Mouse (Mus musculus) thymus, adult 18-20 months (tissue): Measurements from ENCODE around the gene Grin1.
A peak's percentile ranks its signal among the peaks of the same experiment; 100 is the strongest.

Experiments used
- DNase-seq, 2 experiments: peaks; one replicate each; pipeline ENCODE4 v3.0.0; 2022; ENCODE audit warnings: mixed read lengths in 2 of 2

Gene Grin1

DNA sequence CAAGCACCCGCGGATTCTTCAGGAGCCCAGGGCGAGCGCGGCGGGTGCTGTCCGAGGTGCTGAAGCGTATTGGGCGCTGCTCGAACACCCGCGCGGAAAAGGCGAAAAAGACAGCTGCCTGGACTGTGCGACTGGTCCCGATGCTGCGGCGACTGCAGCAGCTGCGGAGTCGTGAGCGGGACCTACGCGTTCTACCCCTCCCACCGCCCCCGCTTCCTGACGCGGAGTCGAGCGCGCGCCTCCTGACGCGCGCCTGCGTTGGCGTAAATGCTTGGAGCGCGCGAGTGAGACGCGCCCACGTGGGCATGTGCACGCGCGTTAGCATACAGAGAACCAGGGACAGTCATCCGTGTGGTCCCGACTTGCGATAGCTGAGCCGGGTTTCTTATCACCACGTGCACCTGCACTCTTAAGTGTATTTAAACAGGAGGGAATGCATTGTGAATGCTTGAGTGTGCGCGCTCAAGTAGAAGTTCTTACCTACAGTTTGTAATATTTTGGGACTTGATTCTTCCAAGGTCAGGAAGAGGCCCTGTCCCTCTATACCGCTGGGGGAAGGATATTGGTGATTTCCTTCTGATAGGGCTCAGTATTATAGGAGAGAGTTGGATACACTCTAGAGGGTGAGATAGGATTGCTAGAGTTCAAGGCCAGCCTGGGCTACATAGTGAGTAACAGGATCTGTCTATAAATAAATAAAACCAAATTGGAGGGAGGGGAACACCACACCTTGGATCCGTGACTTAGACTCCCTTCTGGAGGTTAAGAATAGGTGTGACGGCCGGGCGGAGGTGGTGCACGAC lies at the start of gene Grin1:
Gene Grin1 (minus strand): TSS at position 217 of the 803 bp plus-strand sequence.
- peak; percentile 11 to 24 for DNase-seq

DNA sequence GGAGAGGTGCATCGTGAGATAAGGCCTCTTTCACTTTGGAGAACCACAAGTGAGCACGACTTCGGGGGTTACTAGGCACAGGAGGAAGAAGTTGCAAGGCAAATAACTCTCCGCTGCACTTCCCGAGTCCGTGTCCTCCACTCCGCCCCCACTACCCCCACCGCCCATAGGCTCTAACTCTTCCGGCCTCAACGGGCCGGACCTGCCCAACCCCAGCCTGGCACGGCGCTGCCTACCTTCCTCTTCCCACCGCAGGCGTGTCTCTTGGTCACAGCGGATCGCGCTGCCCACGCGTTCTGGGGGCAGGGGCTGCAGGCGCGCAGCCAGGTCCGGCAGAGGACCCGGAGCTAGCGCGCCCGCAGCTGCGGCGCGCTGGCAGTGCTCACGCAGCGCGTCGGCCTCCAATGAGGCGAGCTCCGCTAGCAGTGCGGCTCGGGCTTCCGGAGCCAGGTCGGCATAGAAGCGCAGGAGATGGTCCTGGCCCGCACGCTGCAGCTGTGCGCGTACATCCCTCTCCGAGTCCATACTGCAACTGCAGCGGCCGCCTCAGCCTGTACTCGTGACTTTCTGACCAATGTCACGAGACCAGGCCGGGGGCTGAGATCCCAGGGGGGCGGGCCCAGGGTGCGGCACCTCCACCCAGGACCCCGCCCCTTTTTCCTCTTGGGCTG lies 46.2 kb upstream of the Grin1 start, which contains the start of gene Uap1l1:
Gene Uap1l1 (minus strand): TSS at position 592 of the 671 bp plus-strand sequence.
- DNase-seq, result peak; percentile 41 to 58

DNA sequence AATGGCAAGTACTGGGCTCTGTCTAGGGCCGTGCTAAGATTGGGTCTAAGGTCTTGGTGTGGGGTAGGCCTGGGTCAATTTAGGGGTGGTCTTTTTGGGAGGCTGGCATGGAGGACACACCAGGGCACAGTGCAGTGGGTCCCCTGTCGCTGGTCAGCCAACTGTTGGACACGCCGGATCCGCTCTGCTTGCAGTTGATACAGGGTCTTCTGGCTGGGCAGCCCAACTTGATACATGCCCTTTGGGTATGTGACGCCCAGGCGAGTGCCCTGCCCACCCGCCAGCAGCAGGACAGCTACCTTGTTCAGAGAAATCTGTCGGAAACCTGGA lies 45.7 kb upstream of the Grin1 start:
- DNase-seq, result no peak

DNA sequence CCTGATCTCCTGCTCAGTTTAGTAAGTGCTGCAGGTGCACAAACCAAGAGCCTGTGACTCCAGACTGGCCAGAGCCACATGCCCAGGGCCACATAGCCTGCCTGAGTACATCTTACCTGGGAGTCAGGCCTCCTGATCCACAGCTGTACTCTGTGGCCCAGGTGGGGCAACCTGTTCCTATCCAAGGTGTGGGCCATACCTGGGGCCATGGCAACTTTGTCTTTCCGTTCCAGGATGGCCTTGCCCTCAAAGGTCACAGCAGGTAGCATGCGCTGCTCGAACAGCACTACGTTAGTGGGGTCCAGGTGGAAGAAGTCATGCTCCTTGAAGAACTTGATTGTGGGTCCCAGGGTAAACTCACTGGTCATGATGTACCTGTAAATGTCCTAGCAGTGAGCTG lies 45.3 kb upstream of the Grin1 start:
- DNase-seq, result no peak

DNA sequence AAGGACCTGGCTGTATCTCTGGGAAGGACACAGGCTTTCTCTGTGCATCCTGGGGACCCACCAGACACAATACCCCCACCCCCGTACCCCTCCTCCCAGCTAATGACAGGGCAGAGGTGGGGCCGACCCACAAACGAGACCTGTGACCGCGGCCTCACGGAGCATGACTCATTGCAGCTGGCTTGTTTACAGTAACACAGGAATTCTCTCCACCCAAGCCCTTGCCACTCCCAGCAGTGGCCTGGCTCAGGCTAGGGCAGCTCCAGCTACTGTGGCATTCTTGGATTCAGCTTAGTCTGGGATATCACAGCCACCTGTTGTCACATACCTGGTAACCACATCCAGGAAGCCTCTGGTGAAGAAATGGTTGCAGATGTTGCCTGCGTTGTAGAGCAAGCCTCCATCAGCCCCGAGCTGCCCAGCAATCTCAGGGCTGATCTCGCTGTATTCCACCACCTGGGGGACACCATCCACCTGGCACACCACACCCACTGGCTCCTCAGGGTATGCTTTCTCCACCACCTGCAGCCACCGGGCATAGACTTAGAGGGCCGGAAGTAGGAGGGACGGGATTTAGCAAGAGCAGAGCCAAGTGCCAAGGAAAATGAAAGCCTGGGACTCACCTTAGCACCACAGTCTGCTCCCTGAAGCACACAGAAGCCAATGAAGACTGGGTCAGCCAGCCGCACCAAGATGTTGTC lies 44.6 kb upstream of the Grin1 start:
- DNase-seq, result no peak

DNA sequence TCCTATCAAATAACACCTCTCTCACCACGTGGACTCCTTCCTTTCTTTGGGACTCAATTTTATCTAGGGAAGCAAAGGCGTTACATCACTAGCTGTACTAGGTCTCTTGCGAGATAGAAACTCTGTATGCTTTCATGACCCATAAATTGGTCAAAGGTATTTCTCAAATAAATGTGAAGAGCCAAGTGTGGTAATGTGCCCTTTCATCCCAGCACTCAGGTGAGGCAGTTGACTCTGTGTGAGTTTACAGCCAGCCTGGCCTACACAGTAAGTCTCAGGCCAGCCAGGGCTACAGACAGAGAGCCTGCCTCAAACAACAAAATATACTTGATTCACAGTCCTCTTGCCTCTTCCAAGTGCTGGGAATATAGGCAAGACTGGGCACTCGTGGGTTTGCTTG lies 40.9 kb upstream of the Grin1 start:
- no peak for DNase-seq

DNA sequence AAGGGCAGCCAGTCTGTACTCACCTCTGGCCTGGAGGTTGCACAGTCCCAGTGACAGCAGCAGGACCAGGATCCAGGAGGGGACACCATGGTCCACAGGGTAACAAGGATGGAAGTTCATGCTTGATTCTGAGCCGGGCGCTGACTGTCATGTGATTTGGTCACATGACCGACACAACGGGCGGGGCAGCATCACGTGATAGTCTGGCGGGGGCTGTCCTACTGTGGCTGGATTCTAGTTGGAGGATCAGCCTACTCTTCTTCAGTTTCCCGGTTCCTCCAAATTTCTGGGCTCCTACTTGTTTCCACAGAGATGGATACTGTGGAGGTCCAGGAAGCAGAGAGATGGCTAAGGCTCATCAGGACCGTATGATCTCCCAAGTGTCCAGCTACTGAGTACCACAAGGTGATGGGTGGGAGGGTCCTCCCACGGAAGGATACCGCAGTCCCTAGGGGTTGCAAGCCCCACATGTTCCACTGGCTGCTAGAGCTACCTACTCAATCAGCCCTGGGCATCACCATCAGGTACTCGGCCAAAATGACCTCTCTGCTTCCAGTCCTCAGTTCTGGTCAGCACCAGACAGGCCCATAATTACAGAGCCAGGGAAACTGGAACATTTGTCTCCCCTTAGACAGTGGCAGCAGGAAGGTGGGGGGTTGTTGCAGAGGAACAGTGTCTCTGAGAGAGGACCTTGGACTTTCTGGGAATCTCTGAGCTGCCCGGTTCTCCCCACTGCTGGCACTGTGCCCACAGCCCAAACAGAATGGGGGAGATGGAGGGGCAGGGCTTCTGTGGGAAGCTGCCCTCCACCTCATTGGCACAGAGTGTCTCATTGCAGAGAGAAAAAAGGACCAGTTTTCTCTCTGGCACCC lies 37.5 kb upstream of the Grin1 start, which contains the start of gene Dpp7:
Gene Dpp7 (minus strand): TSS at position 152 of the 872 bp plus-strand sequence.
- peak; percentile 45 to 52 for DNase-seq

DNA sequence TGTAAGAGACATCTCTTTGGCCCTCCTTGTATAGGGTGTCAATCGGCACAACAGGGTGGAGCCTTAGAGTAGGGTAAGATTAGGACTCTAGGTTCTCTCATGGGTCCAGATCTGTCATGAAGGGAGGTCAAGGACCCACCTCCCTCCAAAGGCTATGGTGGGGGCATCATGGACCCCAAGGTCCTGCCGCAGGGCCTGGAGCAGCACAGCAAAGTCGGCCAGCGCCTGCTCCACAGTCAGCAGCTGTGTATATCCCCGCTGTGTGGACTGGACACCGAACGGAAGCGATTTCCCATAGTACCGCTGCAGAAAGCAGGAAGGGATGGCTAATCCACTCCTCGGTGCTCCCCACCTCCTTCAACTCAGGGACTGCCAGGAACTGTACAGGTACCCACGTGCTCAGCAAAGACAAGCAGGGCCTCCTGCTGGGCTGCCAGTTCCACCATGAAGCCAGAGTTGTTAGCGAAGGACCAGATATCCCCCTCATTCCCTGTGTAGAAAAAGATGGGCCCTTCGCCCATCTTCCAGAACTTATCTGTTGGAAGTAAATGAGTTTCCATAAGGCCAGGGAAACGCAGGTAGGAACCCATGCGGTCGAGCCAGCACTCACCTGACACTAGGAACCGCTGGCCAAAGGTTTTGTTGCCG lies 36.6 kb upstream of the Grin1 start:
- DNase-seq, result no peak

DNA sequence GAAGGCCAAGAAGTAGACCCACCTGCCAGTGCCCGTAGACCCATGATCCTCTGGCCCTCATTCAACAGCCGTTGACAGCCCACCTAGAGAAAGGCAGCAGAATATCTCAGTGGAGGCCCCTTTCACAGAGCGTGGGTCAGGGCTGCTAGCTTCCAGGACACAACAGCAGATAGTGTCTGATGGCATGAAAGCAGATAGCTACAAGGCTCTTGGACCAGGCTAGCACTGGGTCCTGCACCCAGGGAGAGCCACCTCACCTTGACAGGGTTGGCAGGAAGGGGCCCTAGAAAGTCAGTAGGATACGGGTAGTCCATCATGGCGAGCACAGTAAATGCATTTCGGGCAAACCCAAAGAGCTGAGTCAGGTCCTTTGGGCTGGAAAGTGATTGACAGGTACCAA lies 35.2 kb upstream of the Grin1 start:
- no peak for DNase-seq

DNA sequence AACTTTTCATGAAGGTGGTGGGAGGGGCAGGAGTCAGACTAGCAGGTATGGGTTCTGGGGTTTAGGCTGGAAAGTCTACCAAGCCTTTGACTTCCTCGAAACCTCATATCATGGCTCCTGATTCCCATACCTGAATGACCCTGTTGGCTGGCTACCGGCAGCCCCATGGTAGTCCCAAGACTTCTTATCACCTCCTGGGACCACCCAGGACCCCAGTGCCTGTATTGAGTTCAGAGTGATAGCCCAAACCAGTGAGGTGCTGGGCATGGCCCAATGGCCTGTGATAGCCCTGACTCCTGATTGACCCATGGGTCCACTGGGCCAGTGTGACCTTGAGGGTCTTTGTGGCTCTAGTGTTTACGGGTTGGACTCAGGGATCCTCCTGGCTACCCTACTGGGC lies 31.7 kb upstream of the Grin1 start:
- no peak for DNase-seq

DNA sequence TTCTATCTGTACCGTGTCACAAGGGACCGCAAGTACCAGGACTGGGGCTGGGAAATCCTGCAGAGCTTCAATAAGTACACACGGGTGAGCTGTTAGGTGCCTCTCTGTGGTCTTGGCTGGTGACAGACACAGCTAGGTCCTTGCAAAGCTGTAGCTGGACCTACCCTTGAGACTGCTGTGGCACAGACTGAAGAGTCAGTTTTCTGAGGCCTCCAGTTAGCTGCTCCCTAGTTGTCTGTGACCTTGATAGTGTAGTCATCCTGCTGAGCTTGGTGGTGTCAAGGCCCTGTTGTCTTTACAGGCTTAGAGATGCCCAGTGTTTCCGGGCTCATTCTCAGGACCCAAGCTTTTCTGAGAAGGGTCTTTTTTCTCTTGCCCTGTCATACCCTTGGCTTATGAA lies 30.5 kb upstream of the Grin1 start:
- DNase-seq, result no peak

DNA sequence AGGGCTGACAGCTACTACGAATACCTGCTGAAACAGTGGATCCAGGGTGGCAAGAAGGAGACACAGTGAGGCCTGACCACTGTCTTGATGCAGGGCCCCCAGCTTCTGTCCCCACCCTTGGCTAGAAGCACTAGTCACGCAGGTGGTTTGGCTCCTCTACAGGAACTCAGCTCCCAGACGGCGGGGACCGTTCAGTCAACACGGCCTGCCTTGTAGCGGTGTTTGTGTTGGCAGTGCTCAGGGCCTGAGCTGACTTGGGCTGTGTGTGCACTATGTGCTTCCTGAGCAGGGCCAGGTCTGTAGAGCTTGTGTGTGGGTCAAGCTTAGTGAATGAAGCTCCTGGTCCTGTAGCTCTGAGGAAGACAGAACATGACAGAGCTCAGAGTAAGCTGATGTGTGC lies 29.2 kb upstream of the Grin1 start:
- DNase-seq, result no peak

DNA sequence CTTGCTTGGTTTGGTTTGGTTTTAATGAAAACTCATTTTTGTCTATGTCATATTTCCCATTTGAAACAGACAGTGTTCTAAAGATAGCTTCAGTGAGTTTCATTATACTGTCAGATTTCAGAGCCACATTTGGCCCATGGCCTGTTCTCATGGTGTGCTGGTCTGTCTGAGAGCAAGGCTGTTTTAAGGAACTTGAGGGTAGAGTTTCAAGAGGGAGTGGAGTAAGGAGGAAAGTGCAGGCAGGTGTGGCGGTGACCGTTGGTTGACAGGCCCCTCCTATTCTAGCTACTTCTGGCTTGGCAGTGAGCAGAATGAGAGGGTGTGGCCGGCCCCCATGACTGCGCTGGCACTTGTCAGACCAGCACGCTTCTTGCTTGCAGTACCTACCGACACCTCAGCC lies 19.3 kb upstream of the Grin1 start:
- no peak for DNase-seq

DNA sequence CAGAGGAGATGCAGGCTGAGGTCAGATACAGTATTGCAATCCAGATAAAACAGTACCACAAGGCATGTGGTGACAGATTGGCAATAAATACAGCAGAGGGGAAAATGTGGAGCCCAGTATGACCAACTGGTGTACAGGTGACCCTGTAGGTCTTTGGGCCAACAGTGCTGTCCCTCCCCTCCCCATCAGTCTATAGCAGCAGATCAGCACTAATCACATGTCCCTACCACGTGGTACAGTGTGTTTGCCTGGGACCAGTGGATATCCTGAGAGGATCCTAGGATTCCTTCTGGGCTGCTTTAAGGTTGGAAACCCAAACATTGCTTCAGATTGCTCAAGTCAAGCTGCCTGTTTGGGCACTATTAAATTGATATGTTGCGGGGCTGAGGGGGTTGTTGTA lies 14.6 kb upstream of the Grin1 start:
- DNase-seq, result no peak

DNA sequence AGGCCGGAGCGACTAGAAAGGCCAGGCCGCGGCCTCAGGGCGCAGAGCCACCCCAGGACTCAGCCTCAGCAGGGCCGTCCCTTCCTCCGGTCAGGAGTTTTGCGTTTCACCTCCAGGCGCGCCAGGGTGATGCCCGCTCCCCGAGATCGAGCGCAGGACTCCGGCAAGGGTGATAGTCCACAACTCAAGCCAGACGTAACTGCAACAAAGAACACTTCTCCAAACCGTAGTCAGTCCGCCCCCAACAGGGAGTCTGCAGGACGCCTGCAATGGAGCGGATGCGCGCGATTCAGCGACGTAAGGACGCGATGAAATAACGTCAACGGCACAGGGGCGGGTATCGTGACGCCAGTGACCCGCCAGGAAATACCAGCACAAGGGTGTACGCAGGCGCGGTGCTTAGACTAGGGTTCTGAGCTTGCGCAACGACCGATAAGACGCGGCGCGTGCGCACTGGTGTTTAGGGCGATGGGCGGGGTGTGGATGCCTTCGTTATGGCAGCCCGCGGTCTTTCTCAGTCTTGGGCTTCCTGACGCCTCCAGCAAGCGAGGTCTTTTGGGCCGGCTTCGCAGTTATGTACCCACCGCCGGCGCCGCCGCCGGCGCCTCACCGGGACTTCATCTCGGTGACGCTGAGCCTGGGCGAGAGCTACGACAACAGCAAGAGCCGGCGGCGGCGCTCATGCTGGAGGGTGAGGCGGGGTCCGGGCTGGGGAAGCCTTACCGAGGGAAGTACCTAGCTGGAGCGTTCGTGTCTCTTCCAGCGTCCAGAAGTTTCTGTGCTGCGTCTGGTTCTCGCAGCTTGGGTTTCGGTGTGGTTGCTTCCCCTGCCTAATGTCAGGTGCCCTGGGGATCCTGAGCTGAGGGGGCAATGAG lies 13.5 kb upstream of the Grin1 start, which contains the start of gene Man1b1:
Gene Man1b1 (plus strand): TSS at position 53 of the 875 bp plus-strand sequence.
- peak; percentile 99 for DNase-seq

DNA sequence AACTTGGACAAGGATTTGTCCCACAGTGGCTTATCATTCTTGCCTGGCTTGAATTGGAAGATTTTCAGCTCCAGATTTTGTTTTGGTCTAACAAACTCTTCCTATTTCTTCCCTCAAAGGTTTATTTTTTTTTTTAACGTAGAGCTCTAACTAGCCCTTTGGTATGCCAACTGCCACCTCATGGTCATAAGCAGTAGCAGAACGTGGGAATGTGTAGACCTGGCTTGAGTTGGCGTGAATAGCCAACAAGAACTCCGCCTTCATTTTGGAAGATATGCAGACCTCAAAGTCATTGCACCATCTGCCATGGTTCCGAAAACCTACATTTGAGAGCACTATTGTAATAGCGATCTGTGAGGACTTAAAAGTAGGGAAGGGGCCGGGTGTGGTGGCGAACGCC lies 12.5 kb upstream of the Grin1 start:
- DNase-seq, result no peak

DNA sequence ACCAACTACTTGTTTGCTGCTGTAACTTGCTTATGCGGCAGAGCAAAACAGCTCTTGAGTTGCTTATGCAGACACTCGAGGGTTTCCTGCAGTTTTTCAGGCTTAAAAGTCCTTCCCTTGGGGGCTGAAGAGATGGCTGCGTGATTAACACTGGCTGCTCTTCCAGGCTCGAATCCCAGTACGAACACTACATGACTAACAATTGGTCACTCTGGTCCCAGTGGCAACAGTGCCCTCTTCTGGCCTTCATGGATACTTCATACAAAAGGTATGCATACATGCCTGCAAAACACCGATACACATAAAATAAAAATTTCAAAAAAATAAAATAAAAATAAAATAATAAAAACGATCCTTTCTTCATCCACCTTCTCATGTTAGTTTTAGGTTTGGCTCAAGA lies 9.5 kb upstream of the Grin1 start:
- no peak for DNase-seq

DNA sequence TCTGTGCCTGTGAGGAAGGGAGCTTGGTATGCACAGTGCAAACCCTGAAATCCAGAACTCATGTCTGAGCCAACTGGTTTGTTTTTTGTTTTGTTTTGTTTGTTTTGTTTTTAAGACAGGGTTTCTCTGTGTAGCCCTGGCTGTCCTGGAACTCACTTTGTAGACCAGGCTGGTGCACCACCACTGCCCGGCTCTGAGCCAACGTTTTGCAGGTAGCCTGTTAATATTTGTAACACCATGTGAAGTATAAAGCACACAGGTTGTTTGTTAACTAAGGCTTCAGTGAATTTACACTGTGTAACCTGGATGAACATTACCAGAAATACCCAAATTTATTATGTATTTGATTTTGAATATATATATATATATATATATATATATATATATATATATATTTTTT lies 7.0 kb upstream of the Grin1 start:
- DNase-seq, result no peak

DNA sequence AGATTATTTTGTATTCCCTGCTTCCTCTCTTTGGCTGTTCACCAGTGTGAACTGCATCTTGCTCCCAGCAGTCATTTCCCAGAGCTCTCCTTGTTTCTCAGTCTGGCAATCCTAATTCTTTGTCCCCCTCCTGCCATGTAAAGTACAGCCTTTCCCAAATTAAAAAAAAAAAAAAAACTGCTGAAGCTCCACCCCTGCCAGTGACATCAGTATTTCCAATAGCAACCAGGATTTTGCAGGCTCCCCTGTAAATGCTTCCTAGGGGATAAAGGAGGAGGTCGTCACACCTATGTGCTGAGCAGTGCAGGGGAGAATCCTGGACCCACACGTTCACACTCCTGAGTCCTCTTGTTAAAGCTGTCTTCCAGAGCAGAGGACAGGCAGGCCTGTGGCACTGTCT lies 1.1 kb upstream of the Grin1 start:
- DNase-seq, result no peak

DNA sequence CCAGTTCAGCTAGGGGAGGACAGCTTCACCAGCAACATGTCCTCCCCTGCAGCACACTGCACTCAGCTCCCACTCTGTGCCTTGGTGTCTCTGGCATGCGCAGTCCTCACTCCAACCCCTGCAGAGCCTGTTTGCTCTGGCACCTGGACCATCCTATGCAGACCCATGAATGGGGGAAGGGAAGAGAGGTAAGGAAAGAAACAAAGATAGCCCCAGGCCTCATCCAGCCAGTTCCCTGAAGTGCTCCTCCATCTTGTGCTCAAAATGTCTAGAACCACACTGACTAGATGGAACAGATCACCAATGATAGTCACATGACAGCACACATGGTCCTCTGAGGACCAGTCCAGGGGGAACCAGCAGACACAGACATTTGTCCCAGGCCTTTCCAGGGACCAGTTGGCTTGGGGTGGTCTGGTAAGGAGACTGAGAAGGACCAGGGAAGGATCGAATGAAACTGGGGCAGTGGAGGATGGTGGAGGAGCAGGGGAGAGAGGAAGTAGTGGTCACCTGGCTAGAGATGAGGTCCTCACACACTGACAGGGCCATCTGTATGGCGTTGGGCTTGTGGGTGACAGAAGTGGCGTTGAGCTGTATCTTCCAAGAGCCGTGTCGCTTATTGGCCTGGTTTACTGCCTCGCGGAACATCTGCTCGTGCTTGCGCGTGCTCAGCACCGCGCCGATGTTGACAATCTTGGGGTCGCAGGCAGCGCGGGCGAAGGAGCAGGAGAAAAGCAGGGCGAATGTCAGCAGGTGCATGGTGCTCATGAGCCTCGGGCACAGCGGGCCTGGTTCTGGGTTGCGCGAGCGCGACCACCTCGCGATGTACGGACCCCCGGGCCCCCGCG lies 644 bp downstream of the Grin1 start:
- DNase-seq, result no peak
